Mouse (Mus musculus) midbrain, embryonic 14.5 days (tissue): ENCODE results near the gene Arid2. TPM values are rescaled to one million over a fixed set of nuclear protein-coding genes. Genes with fewer than 3 reads are reported as not detected.
"Not testable (repeated sequence)": the region's sequence is repeated elsewhere in the genome, so short reads cannot be mapped to it uniquely, and the experiment has no call there.

Experiments
- ATAC-seq: fragments of 200-750 bp; cut with Nextera tagmentation; 2 replicates; pipeline ENCODE4 v1.8.0; 2017; ENCODE audit warnings: moderate number of reproducible peaks, moderate library complexity; ENCODE audit not compliant: low FRiP score, low TSS enrichment
- DNase-seq: peaks from one replicate; pipeline ENCODE4 v3.0.0-alpha.2; 2015
- H3K27ac ChIP-seq: fragments of 300-500 bp; sonication (generic); replicated peaks from 2 replicates; pipeline ENCODE4 v1.5.1; 2014; ENCODE audit warnings: mild to moderate bottlenecking, low read depth, low read length, moderate library complexity
- H3K27me3 ChIP-seq: fragments of 300-500 bp; sonication (generic); 2 replicates; pipeline ENCODE4 v1.6.1; 2014; ENCODE audit warnings: low read length, control low read depth, mixed read lengths; ENCODE audit not compliant: control insufficient read depth, insufficient read depth
- H3K36me3 ChIP-seq: fragments of 300-500 bp; sonication (generic); 2 replicates; pipeline ENCODE4 v1.6.1; 2014; ENCODE audit warnings: low read length, control low read depth; ENCODE audit not compliant: control insufficient read depth, insufficient read depth
- H3K4me1 ChIP-seq: fragments of 300-500 bp; sonication (generic); 2 replicates; pipeline ENCODE4 v1.6.1; 2014; ENCODE audit warnings: mild to moderate bottlenecking, antibody characterized with exemption, low read length, control low read depth; ENCODE audit not compliant: control insufficient read depth, insufficient read depth
- H3K4me2 ChIP-seq: fragments of 300-500 bp; sonication (generic); 2 replicates; pipeline ENCODE4 v1.6.1; 2014; ENCODE audit warnings: mild to moderate bottlenecking, low read length, moderate library complexity
- H3K4me3 ChIP-seq: fragments of 300-500 bp; sonication (generic); replicated peaks from 2 replicates; pipeline ENCODE4 v1.5.1; 2014; ENCODE audit warnings: low read depth, low read length
- H3K9ac ChIP-seq: fragments of 300-500 bp; sonication (generic); replicated peaks from 2 replicates; pipeline ENCODE4 v1.6.1; 2014; ENCODE audit warnings: mild to moderate bottlenecking, low read length, moderate library complexity
- H3K9me3 ChIP-seq: fragments of 300-500 bp; sonication (generic); 2 replicates; pipeline ENCODE4 v1.6.1; 2016; ENCODE audit warnings: low read length, control low read depth, mixed read lengths; ENCODE audit not compliant: control insufficient read depth
- WGBS: fragments of 180-500 bp; shearing (Covaris S2); extraction: QIAGEN DNeasy Blood & Tissue Kit; methylation state at CpG from one replicate; pipeline ENCODE4 v1.1.7; 2014; 5-methylcytosine and 5-hydroxymethylcytosine counted together
- polyA plus RNA-seq: library from polyadenylated mRNA; unstranded; fragments of >200 nt; fragmentation: Nextera tagmentation; extraction: Ambion mirVana; gene quantifications from 2 replicates; pipeline ENCODE4 v1.2.1, GENCODE M21; 2014

The Arid2 gene
- polyA plus RNA-seq, 1 experiment from 2014 or later = 32.4 TPM

- no peaks in the 10 kb centered on the region for H3K9me3 ChIP-seq
- WGBS = 92% methylated on average over 7 of the region's 7 CpGs
- H3K9ac ChIP-seq = no peak overlapping the region
- H3K36me3 ChIP-seq = 0 out of 2 replicates have a peak, but pooled peaks cover 7% of the 10 kb centered on the region
- DNase-seq (no peak), ATAC-seq (no peak)
- H3K4me3 ChIP-seq = no peak overlapping the region
- H3K27ac ChIP-seq = no peak overlapping the region
- H3K4me2 ChIP-seq = no peak overlapping the region
- H3K4me1 ChIP-seq = 0 out of 2 replicates have a peak, but pooled peaks cover 6% of the 10 kb centered on the region
- no peaks in the 10 kb centered on the region for H3K27me3 ChIP-seq
Measured at GRCm38 (mm10) chr15:96325726-96326328, 38.5 kb downstream of the Arid2 start.

GRCm38 (mm10) chr15:96328722-96329121 is 41.4 kb downstream of the Arid2 start:
- not testable (repeated sequence) for H3K27ac ChIP-seq, H3K36me3 ChIP-seq, DNase-seq, H3K9ac ChIP-seq, H3K4me2 ChIP-seq, H3K27me3 ChIP-seq, H3K4me1 ChIP-seq, ATAC-seq, H3K4me3 ChIP-seq, H3K9me3 ChIP-seq
- WGBS = 93% methylated on average over 3 of the region's 4 CpGs

- Histone ChIP-seq H3K27me3 (no peaks in the 10 kb centered on the region), H3K36me3 (0 out of 2 replicates have a peak, but pooled peaks cover 4% of the 10 kb centered on the region), H3K9ac (no peak overlapping the region), H3K4me2 (no peak overlapping the region), H3K27ac (no peak overlapping the region), H3K4me1 (0 out of 2 replicates have a peak, but pooled peaks cover 6% of the 10 kb centered on the region), H3K4me3 (no peak overlapping the region), H3K9me3 (no peaks in the 10 kb centered on the region)
- ATAC-seq (no peak), DNase-seq (no peak)
- WGBS = 86% methylated on average over 3 of the region's 3 CpGs
Measured at GRCm38 (mm10) chr15:96330536-96330935, 43.2 kb downstream of the Arid2 start.

GRCm38 (mm10) chr15:96332468-96333213 is 45.3 kb downstream of the Arid2 start:
- Histone ChIP-seq H3K9ac (no peak overlapping the region), H3K36me3 (no peaks in the 10 kb centered on the region), H3K4me2 (no peak overlapping the region), H3K4me3 (no peak overlapping the region), H3K4me1 (no peaks in the 10 kb centered on the region), H3K9me3 (no peaks in the 10 kb centered on the region), H3K27me3 (no peaks in the 10 kb centered on the region), H3K27ac (no peak overlapping the region)
- no peak for ATAC-seq
- whole genome bisulfite sequencing = 83% methylated on average over 9 of the region's 9 CpGs
- DNase-seq = no peak

GRCm38 (mm10) chr15:96333350-96333749 is 46.0 kb downstream of the Arid2 start:
- Histone ChIP-seq H3K27me3 (no peaks in the 10 kb centered on the region), H3K4me1 (no peaks in the 10 kb centered on the region), H3K27ac (no peak overlapping the region; the same call in 1 of the 2 replicates), H3K9me3 (no peaks in the 10 kb centered on the region), H3K4me3 (no peak overlapping the region), H3K4me2 (no peak overlapping the region), H3K9ac (no peak overlapping the region), H3K36me3 (no peaks in the 10 kb centered on the region)
- DNase-seq (no peak), ATAC-seq (no peak)
- 67% methylated on average over 5 of the region's 5 CpGs for WGBS

GRCm38 (mm10) chr15:96340924-96341323 is 53.6 kb downstream of the Arid2 start:
- Histone ChIP-seq H3K27ac (no peak overlapping the region), H3K4me1 (no peaks in the 10 kb centered on the region), H3K27me3 (no peaks in the 10 kb centered on the region), H3K9ac (no peak overlapping the region), H3K9me3 (no peaks in the 10 kb centered on the region), H3K4me2 (no peak overlapping the region), H3K36me3 (no peaks in the 10 kb centered on the region), H3K4me3 (no peak overlapping the region)
- DNase-seq (no peak), ATAC-seq (no peak)
- 95% methylated on average over 2 of the region's 2 CpGs for WGBS

GRCm38 (mm10) chr15:96342097-96342496 is 54.8 kb downstream of the Arid2 start:
- H3K36me3 ChIP-seq = no peaks in the 10 kb centered on the region
- no peak for DNase-seq

GRCm38 (mm10) chr15:96342871-96343270 is 55.6 kb downstream of the Arid2 start:
- Histone ChIP-seq H3K9ac (no peak overlapping the region), H3K27me3 (no peaks in the 10 kb centered on the region), H3K36me3 (no peaks in the 10 kb centered on the region), H3K4me3 (no peak overlapping the region), H3K4me1 (no peaks in the 10 kb centered on the region), H3K27ac (no peak overlapping the region), H3K9me3 (no peaks in the 10 kb centered on the region), H3K4me2 (no peak overlapping the region)
- 91% methylated on average over 3 of the region's 3 CpGs for WGBS
- no peak for DNase-seq
- no peak for ATAC-seq

More at GRCm38 (mm10) chr15:96342097-96342496, 54.8 kb downstream of the Arid2 start:
- H3K4me3 ChIP-seq = no peak overlapping the region
- WGBS = 95% methylated on average over 8 of the region's 8 CpGs
- H3K9me3 ChIP-seq = no peaks in the 10 kb centered on the region
- H3K27ac ChIP-seq = no peak overlapping the region
- ATAC-seq = no peak
- no peak overlapping the region for H3K4me2 ChIP-seq
- H3K9ac ChIP-seq = no peak overlapping the region
- no peaks in the 10 kb centered on the region for H3K4me1 ChIP-seq
- H3K27me3 ChIP-seq = no peaks in the 10 kb centered on the region
